Mouse (Mus musculus): ENCODE data around the gene Hs3st5.
"Not testable (repeated sequence)": the region's sequence is repeated elsewhere in the genome, so short reads cannot be mapped to it uniquely, and the experiment has no call there.

Hs3st5 gene

DNA sequence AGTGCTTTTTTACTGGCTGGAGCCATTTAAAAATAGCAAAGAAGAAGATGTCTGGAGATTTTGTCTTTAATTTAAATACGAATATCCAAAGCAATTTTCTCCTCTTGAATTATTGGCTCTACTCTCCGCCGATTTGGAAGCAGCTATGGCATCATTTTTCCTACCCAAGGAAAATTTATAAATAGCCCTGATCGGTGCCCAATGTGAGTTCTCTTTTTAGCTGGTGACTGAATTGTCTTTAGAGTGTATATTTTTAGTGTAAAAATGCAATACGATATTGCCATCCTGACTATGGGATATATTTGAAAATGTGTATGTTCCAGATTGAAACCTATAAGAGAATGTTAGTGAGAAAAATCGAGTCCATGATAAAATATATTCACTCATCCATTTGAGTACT is 51.1 kb downstream of the Hs3st5 start:
- no peak for DNase-seq (ENCODE audit: low spot score)

DNA sequence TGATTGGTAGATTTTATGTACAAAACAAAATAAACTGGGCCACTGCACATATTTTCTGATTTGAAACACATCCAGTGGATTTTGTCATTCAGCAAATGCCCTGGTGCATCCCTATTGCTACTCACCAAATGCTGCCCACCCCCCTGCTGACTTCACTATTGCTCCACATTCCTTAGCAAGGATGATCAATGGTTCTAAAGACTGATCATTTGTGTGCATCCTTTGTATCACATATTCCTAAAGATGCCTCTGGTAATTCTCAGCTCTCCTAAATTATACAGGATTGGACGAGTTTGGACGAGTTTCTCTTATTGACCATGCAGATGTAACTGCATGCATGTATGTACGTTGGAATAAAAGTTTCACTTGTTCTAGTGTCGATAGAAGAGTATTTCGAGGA is 52.1 kb downstream of the Hs3st5 start:
- no peak for DNase-seq (ENCODE audit: low spot score)

DNA sequence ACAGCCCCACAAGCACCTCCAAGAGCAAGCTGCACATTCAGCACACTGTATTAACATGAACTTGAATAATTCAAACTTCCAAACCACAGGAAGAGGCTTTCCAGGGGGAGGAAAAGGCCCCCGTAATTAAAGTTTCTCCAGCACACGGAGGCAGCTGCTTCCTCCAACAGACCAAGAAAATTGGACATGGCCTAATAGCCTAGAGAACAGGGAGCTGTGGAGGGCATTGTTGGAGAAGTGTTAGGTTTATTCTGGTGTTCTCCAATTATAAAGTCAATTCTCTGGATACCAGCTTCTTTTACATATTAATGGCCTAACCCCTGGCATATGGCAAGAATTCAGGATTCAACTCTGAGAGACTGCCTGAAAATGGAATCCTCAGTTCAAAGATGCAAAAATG is 60.6 kb downstream of the Hs3st5 start:
- no peak for DNase-seq (ENCODE audit: low spot score)

DNA sequence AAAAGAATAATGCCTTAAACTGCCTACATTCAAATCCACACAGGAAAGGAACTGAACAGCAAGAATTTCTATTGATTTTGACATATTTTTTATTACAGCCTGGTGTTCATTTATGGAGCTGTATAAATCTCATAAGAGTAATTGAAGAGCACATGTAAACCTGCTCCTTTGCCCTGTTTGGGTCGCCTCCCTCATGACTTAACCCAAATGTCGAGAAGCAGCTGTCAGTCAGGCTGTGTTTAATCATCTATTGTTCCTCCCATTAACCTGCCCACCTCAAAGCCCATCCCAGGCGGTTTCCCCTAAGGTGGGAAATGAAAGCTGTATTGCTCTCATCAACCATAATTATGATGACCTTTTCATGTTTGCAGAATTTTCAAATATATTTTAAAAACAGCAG is 65.9 kb downstream of the Hs3st5 start:
- DNase-seq (ENCODE audit: low spot score), result no peak

DNA sequence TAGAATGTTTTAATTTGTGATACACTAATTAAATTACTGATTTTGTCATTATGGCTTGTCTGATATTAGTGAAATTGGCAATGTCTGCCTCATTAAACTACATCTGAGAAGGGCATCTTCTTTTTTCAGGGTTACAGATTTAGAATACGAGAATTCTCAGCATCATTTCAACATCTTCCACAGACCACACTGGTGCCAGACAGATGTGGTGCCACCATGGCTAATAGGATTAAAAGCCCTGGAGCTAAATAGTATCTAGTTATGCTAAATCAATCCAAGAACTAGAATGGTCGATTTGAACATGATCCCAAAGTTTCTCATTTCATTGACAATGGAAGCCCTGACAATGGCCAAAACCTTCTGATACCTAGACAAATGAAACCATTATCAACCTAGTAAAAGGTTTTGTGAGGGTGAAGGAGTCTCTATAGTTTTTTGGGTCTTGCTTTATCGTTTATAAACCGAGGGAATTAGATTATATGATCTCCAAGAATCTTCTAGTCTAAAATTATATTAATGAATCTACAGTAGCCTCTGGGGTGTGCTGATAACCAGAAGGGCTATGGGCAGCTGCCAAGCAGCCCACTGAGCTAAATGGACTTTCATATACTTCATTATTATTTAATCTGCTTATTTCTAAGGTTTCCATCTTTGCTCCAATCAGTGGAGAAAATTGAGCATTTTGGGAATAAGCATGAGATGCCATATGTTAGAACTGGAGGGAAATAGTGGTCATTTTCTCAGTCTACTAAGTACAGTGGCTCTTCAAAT is 71.9 kb downstream of the Hs3st5 start:
- no peak for DNase-seq (ENCODE audit: low spot score)

DNA sequence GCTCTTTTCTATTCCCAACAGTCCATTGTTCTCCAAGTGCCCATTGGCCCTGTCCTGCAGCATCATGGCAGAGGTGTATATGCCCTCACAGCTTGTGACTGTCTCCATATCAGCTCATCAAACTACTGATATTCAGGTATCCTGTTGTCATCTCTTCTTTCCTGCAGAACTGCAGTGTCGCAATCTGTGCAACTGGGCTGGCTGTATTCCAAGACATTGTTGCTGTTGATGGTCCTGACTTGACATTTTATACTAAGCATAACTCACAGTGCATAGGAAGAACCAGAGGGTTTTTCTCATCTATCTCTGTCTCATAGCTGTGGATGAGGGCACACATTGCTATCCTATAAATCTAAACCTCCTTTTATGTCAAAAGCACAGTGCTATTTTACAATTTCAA is 103.8 kb downstream of the Hs3st5 start:
- DNase-seq (ENCODE audit: low spot score), result peak; percentile 9

DNA sequence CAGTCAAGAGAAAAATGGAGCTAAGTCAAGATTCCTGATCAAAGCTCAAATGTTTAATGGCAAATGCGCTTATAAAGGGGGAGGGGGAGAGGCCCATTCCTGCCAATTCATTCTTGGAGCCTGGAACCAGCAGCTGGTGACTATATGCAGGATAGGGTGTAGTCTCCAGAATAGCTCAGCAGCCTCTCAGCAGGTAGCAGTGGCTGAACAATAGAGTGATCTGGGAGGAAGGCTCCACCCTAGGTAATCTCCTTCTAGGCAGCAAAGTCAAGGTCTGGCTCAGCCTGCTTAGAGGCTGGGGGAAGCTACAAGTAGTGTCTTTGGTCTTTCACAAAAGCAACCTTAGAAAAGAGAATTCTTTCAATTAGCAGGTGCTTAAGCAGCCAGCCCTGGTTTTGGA is 104.8 kb downstream of the Hs3st5 start:
- DNase-seq (ENCODE audit: low spot score), result not testable (repeated sequence)

DNA sequence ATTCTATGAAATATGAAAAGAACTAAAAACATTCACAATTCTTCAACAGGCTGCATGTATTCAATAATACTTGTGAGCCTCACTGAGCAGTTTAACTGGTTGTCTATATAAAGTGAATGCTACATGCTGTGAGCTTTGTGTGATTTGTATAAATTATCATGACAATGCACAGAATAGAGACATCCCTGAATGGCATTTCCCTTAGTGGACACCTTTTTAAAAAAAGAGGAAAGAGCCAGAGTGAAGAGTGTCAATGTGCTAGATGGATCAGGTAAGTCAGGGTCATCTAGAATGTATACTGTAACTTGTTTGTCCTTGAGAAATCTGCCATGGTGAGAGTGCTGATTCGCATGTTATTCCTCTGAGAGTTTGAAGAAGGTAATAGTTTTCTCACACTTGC is 116.4 kb downstream of the Hs3st5 start:
- DNase-seq (ENCODE audit: low spot score), result no peak

DNA sequence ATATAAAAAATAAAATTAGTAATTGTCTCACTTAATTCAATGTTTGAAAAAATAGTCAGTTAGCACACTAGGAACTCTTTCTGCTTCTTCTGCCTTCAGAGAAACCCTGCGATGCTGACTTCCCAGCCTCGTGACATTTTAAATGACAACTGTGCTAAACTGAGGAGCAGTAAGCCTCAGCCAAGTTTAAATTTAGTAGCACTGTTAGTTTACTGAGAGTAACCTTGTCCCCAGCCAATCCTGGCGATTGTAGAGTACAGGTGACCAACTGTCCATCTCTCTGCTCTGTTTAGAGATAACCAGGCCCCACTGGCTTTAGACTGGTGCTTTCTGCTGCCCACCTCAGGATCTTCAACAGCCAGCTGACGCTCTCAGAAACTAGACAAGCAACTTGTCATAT is 121.3 kb downstream of the Hs3st5 start:
- DNase-seq (ENCODE audit: low spot score), result no peak

DNA sequence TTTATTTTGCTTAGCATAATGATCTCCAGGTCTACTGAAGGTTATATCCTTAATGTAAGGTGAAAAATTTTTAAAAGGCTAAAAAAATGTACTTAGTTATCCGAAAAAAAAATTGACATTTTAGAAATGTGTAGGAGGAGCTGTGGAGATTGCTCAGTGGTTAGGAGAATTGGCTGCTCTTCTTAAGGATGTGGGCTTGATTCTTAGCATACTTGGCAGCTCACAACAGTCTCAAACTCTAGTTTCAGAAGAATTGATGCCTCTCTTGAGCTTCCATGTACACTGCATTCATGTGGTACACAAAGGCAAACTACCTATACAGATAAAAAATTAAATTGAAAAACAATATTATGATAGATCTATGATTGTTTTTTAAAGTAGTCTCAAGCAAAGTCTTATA is 125.1 kb downstream of the Hs3st5 start:
- DNase-seq (ENCODE audit: low spot score), result no peak

DNA sequence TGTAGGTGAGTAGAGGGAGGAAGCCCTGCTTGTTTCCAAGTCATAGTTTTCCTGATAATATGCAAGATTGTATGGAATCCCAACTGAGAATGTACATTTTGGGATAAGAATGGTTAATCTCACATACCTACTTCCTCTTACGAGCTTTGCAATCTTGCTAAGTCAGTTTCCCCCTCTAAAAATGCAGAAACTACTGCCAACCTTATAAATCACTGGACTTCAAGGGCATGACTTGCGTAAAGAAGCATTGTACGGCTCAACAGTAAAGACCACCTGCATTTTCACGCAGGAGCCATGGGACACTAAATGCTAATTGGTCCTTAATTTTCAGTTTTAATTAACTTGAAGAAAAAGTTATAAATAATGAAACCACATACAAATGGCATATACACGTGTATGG is 144.0 kb downstream of the Hs3st5 start:
- DNase-seq (ENCODE audit: low spot score), result no peak

DNA sequence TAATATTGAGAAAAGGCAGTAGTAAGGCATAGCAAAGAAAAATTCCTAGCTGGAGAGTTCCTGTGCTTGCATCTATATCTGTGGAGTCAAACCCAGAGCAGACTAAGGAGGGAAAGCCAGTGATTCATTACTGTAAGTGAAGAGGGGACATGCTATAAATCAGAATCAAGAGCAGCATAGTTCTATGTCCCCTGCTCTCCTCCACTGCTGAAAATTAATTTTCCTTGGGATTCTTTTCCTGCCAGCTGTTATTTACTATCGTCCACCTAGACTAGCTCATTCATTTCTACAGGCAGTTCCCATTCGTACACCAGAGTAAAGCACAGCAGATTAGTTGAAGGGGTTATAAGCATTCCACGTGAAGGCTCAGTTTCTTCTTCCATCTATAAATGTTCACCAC is 207.4 kb downstream of the Hs3st5 start:
- DNase-seq (ENCODE audit: low spot score), result no peak

DNA sequence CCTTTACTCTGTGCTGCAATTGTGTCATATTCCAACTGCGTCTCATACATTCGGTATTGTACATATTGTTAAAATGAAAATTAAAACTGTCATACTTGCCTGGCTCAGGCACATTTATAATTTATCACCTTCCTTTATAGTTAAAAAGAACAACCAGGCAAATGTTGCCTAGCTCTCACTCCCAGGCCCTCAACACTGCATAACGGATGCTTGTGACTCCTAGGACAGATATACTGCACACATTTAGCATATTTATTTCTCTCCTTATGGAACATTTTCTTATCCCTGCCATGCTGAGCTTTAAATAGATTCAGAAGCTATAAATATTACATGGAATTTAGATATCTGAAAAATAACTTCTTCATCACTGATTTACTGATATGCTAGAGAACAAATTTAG is 219.6 kb downstream of the Hs3st5 start:
- DNase-seq (ENCODE audit: low spot score), result no peak

DNA sequence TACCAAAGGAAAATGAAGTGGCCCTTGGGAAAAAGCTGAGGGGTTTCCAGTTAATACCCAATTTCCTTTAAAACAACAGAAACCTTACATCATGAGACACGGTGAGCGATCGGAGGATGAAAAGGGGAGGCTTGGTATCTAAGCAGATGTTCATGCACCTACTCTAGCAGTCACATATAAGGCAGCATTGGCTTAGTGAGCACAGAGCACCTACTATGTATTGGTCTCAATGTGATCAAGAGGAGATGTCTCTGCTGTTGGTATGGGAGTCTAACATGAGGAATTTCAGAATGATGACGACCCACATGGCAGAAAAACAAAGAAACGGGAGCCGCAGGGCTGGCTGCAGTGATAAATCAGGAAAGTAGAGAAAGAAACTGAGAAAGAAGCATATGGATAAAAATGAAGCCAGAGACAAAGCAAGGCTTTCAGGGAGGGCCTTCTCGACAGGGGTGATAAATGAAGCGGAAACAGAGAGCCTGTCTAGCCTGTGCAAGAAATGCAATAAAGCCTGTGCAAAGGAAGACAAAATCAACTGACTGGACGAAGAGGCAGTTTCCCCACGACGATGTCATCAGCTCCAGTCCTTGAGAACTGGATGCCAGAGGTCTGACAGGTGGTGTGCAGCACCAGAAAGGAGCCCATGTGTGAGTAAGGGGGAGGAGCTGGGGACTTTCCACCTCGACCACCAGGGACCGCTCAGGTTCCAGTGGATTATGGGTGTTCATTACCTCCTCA is 222.9 kb downstream of the Hs3st5 start:
- DNase-seq (ENCODE audit: low spot score), result no peak

DNA sequence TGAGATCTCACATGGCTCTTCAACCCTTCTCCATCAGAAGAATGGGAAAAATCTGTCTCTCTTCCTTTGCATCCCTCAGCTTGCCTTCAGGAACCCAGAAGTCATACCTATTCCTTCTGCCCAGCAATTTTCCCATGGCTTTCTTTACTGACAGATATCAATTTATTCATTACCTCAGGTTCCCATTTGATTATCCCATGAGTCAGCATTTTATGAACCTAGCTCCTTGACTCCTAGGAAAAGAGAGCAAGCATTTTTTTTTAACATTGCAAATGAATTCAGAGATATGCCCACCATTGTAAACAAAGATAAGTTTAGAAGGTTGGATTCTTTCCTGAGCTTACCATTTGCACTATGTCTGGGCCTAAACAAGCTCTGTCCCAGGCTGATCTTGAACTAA is 232.8 kb downstream of the Hs3st5 start:
- DNase-seq (ENCODE audit: low spot score), result no peak

DNA sequence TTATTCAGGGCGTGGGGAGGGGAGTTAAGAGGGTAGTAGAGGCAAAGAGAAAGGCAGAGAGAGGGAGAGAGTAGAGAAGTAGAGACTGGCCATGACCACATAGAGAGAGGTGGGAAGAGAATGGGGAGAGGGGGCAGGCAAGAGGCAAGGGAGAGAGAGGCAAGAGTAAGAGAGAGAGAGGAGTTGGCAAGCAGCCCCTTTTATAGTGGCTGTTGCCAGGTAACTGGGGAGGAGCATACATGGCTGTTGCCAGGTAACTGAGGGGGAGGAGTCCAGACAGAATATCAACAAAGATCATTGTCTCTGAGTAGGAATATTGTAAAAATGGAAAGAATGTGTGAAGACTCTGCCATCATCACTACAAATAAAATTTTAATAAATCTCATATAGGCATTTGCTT is 243.4 kb downstream of the Hs3st5 start:
- no peak for DNase-seq (ENCODE audit: low spot score)

DNA sequence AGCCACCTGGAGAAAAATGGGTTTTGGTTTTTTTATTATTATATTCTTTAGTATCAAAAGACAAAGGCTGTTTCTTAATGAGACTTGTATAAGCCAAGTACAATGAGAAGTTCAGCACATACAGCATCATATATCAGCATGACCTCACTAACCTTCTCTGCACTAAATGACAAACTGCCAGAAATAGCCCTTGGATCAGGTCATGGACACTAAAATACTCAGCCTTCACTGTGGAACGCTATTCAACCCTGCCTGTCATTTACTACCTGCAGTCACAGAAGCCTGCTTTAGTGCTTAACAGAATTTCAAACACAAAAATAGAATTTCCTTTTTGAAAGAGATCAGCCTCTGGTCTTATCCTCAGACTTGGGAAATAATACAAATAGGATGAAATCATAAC is 247.9 kb downstream of the Hs3st5 start:
- no peak for DNase-seq (ENCODE audit: low spot score)

DNA sequence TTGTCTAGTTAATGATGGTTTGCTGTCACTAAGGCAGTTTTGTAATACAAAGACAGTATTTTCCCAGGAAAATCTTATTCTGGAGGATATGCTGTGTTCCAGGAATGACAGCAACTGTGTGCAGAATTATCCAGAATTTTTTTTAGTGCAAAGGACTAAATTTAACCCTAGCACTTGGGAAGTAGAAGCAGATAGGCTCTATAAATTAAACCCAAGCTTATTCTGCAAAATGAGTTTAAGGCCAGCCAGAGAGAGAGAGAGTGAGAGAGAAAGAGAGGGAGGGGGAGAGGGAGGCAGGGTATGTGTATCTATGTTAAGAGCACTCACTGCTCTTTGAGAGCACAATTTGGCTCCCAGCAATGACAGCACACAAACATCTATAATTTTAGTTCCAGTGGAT is 267.0 kb downstream of the Hs3st5 start:
- DNase-seq (ENCODE audit: low spot score), result no peak

DNA sequence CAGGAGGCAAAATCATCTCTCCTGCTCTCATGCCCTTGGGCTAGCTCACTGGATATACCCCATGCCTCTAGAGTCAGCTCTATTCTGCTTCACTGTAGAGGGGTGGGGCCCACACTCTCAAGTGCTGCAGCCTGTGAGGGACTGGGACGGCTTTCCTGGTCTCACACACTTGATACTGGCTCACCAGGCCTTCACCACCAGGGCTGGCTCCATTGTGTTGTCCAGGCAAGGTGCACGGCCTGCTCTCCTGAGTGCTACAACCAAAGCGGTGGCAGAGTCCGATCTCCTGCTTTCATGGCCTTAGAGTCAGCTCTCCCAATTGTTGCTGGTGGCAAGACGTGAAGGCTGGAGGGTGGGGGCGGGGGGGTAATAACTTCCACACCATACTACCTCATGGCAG is 268.3 kb downstream of the Hs3st5 start:
- DNase-seq (ENCODE audit: low spot score), result no peak

DNA sequence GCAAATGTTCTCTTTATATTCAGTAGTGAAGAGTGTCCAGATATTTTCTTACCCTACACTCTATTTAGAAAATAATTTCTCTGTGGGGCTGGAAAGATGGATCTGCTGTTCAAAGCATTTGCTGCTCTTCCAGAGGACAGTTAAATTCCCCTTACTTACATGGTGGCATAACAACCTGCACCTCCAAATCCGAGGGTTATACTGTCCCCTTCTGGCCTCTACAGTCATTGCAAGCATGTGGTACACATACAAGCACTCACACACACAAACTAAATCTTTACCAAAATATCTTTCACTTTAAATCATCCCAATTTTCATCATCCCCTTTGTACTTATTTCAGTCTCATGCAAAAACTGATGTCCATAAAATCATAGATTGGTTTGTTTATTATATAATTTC is 275.0 kb downstream of the Hs3st5 start:
- no peak for DNase-seq (ENCODE audit: low spot score)

DNA sequence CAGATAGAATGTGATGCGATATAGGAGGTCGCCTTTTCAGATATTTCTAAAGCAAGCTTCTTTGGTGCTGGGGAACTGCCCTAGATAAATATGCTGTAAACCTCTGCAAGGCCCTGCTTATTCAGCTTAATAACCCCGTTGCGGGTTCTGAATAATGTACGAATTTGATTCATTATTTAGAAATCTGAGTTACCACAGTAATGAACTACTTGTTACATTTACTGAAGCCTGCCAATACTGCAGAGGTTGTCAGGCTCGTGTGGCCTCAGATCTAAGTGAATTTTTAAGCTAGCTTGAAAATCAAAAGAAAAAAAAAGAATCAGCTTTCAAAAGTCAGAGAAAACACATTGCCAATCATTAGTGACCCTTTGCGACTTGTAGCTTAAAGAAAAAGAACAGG is 280.4 kb downstream of the Hs3st5 start:
- no peak for DNase-seq (ENCODE audit: low spot score)

DNA sequence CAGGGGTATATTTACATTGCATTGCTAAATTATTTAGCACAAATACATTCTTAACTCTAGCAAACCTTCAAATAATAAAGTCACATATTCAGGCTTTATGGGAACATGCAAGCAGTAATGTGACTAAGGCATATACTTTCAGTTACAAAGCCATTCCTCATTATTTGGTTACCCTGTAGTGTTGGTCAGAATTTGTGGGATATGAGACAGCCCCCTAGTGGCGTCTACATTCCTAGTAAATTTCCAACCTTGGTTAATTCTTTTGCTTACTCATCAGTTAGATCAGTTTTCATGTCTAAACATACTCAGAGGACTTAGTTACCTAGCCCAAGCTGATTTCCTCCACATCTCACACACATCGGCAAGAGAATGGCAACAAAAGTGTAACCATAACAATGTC is 285.2 kb downstream of the Hs3st5 start:
- peak; percentile 37 for DNase-seq (ENCODE audit: low spot score)

DNA sequence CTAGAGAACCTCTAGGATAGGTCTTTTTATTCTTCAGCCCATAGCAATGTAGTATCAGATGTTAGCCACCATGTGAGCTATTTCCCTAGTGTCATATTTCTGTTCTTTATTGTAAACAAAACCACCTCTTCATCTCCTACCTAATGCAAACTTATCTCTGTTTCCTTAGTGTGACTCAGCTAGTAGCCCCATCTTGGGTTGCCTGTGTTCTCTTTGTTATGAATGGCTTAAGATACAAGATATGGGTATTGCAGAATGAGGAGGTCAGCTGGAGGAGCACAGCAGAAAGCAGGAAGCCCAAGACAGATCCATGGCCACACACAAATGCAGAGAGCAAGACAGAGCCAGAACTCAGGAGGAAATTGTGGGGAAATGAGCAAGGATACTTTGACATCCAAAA is 288.7 kb downstream of the Hs3st5 start:
- DNase-seq (ENCODE audit: low spot score), result no peak

DNA sequence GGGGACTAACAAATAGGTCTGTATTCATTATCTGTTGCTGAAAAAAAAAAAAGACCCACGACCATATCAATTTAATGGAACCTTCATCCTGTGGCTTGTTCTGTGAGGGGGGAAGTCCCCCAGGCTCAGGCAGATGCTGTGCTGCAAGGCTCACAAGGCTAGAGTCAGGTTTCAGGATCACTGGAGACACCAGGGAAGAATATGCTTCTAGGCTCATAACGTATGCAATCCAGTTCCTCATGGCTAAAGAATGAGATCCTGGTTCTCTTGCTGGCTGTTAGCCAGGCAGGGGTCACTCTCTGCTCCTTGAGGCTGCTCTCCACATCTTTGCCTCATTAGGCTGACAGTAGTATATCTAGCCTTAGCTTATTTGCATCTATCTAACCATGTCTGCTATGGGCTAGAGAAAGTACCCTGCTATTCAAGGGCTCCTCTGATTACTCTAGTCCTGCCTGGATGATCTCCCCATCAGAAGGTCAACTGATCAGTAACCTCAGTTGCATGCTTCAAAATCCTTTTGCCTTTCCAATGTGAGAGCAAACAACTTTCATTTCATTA is 294.4 kb downstream of the Hs3st5 start:
- DNase-seq (ENCODE audit: low spot score), result no peak

Measured in adipocyte (in vitro differentiated cells).